In genomic region chr9:120295527-120295926, GRCm38 (mm10) we compare ENCODE assay signal across 20 mouse cellular contexts. TPM values are rescaled to one million over a fixed set of nuclear protein-coding genes. Genes with fewer than 3 reads are reported as not detected.
DNase-seq lines count a peak whose midpoint lies in the region; ATAC-seq lines count a peak whose summit lies in the region.
"Had no signal": no experiment of that assay in that cellular context is flagged by ENCODE, and none has a peak within 500 bp of the region (broad histone marks: within the 10 kb centered on the region; RNA-seq: fewer than 3 reads in every experiment).

No protein-coding gene starts in this region.

- H3K27ac ChIP-seq in liver, embryonic 12.5 days: no peak overlapping the region
- H3K27ac ChIP-seq: embryonic facial prominence, embryonic 13.5 days; forebrain, embryonic 13.5 days; heart, embryonic 15.5 days; hindbrain, embryonic 15.5 days; kidney, embryonic 15.5 days; midbrain, embryonic 15.5 days; neural tube, embryonic 12.5 days; stomach, postnatal 0 days had no signal

- WGBS in liver, embryonic 12.5 days (ENCODE audit: insufficient replicate concordance): 58% methylated on average over 5 of the region's 5 CpGs

- peak; percentile 8 to 9 for DNase-seq in cerebellum, postnatal 14 days
- no peak for DNase-seq in cerebellum, adult 11-12 months
- DNase-seq in kidney, adult 18-20 months: peak; percentile 12
- no peak for DNase-seq in kidney, postnatal 14 days
- DNase-seq in lung, postnatal 36 days: peak; percentile 42
- DNase-seq in lung, postnatal 10 days: no peak
- DNase-seq: embryo, embryonic 11 days; liver, postnatal 0 days; right cerebral cortex, postnatal 14 days; thymus, adult 2 months had no signal

- H3K4me3 ChIP-seq in liver, embryonic 12.5 days: no peak overlapping the region
- H3K4me3 ChIP-seq: embryonic facial prominence, embryonic 13.5 days; forebrain, embryonic 13.5 days; heart, embryonic 15.5 days; hindbrain, embryonic 15.5 days; kidney, embryonic 15.5 days; megakaryocyte, embryonic 14.5 days; midbrain, embryonic 15.5 days; neural tube, embryonic 12.5 days had no signal

- H3K36me3 ChIP-seq in liver, embryonic 12.5 days: no peaks in the 10 kb centered on the region
- H3K36me3 ChIP-seq: embryonic facial prominence, embryonic 13.5 days; heart, embryonic 15.5 days; hindbrain, embryonic 15.5 days; kidney, embryonic 15.5 days; midbrain, embryonic 15.5 days; neural tube, embryonic 12.5 days had no signal

- no peaks in the 10 kb centered on the region for H3K4me1 ChIP-seq in liver, embryonic 12.5 days
- H3K4me1 ChIP-seq: embryonic facial prominence, embryonic 13.5 days; forebrain, embryonic 13.5 days; heart, embryonic 15.5 days; hindbrain, embryonic 15.5 days; kidney, embryonic 15.5 days; megakaryocyte, embryonic 14.5 days; midbrain, embryonic 15.5 days; neural tube, embryonic 12.5 days had no signal

- H3K9me3 ChIP-seq in liver, embryonic 12.5 days (replicated peaks): no peaks in the 10 kb centered on the region
- H3K9me3 ChIP-seq: embryonic facial prominence, embryonic 13.5 days; forebrain, embryonic 13.5 days; heart, embryonic 15.5 days; hindbrain, embryonic 15.5 days; kidney, embryonic 15.5 days; megakaryocyte, embryonic 14.5 days; midbrain, embryonic 15.5 days; neural tube, embryonic 12.5 days had no signal

- H3K4me2 ChIP-seq in liver, embryonic 12.5 days: no peak overlapping the region
- H3K4me2 ChIP-seq: embryonic facial prominence, embryonic 13.5 days; forebrain, embryonic 13.5 days; heart, embryonic 15.5 days; hindbrain, embryonic 15.5 days; kidney, embryonic 15.5 days; midbrain, embryonic 15.5 days; neural tube, embryonic 12.5 days had no signal

- peaks cover 4% of the 10 kb centered on the region; the same call in 1 of the 2 replicates for H3K27me3 ChIP-seq in liver, embryonic 12.5 days (replicated peaks)
- H3K27me3 ChIP-seq: forebrain, embryonic 13.5 days; hindbrain, embryonic 15.5 days; midbrain, embryonic 15.5 days; neural tube, embryonic 12.5 days had no signal

- no peak for ATAC-seq in liver, embryonic 12.5 days
- ATAC-seq: forebrain, embryonic 13.5 days; liver, postnatal 0 days; midbrain, embryonic 15.5 days had no signal

- H3K9ac ChIP-seq in liver, embryonic 12.5 days: no peak overlapping the region
- H3K9ac ChIP-seq: embryonic facial prominence, embryonic 13.5 days; forebrain, embryonic 13.5 days; heart, embryonic 15.5 days; hindbrain, embryonic 15.5 days; kidney, embryonic 15.5 days; liver, postnatal 0 days; midbrain, embryonic 15.5 days; neural tube, embryonic 12.5 days had no signal

RNA-seq across cellular contexts. Expression of gene Myrip, which starts 5.8 kb away (rescaled TPM):
- polyA plus RNA-seq in liver, embryonic 12.5 days (2016; fragmentation: Nextera tagmentation; extraction: Ambion mirVana): 0.04 TPM in 2 replicates

Comparison
In these comparisons a context has a peak if more than half of its experiments do, and no peak if none do; other contexts are left out.
1. DNase-seq: peak in cerebellum, postnatal 14 days (2 of 2), kidney, adult 18-20 months (single experiment) and lung, postnatal 36 days (single experiment); none in cerebellum, adult 11-12 months (single experiment), kidney, postnatal 14 days (single experiment) and lung, postnatal 10 days (single experiment).